Mouse (Mus musculus): ENCODE measurements around the gene Car15. TPM values are rescaled to one million over a fixed set of nuclear protein-coding genes. Genes with fewer than 3 reads are reported as not detected.

Car15 gene
- polyA plus RNA-seq, 1 experiment, result 23.5 TPM

- TF ChIP-seq CTCF (IDR thresholded peaks at IDR 0.05; ENCODE audit: control insufficient read depth, insufficient read depth, low read length), result no peak
- no peak for TF ChIP-seq POLR2A (IDR thresholded peaks at IDR 0.05; ENCODE audit: borderline replicate concordance, control insufficient read depth, low read depth, low read length)
- Histone ChIP-seq H3K4me3 (replicated peaks; ENCODE audit: control insufficient read depth, low read depth, low read length) (no peak overlapping the region), H3K27ac (ENCODE audit: control insufficient read depth, insufficient read depth, low read depth, low read length, poor library complexity) (no peak overlapping the region), H3K4me1 (ENCODE audit: control insufficient read depth, insufficient read depth, low read length) (no peaks in the 10 kb centered on the region)
Measured at GRCm38 (mm10) chr16:17796519-17796918, 41.6 kb downstream of the Car15 start.

GRCm38 (mm10) chr16:17795643-17796042 is 42.5 kb downstream of the Car15 start:
- no peaks in the 10 kb centered on the region for H3K4me1 ChIP-seq (ENCODE audit: control insufficient read depth, insufficient read depth, low read length)
- no peak overlapping the region for H3K27ac ChIP-seq (ENCODE audit: control insufficient read depth, insufficient read depth, low read depth, low read length, poor library complexity)
- H3K4me3 ChIP-seq (replicated peaks; ENCODE audit: control insufficient read depth, low read depth, low read length), result no peak overlapping the region
- TF ChIP-seq POLR2A (IDR thresholded peaks at IDR 0.05; ENCODE audit: borderline replicate concordance, control insufficient read depth, low read depth, low read length), result no peak
- no peak for TF ChIP-seq CTCF (IDR thresholded peaks at IDR 0.05; ENCODE audit: control insufficient read depth, insufficient read depth, low read length)
- WGBS, result 89% methylated on average over 5 of the region's 5 CpGs

DNA sequence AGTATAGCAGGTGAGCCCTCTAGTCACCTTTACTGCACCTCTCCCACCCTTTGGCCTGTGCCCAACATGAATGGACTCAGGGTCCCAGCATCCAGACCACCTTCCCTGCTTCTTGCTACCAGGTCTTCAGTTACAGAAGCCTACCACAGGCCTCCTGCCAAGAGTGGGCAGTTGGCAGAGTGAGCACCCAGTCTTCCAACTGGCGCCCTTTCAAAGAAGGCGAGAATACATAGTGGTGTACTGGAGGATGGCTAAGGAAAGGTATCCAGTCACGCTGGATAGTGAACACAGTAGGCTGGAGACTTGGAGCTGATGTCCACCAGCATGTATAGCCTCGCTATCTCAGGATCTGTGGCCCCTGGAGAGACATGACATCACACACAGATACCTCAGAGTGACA is 44.1 kb downstream of the Car15 start:
- no peak overlapping the region for H3K27ac ChIP-seq (ENCODE audit: control insufficient read depth, insufficient read depth, low read depth, low read length, poor library complexity)
- no peak for TF ChIP-seq CTCF (IDR thresholded peaks at IDR 0.05; ENCODE audit: control insufficient read depth, insufficient read depth, low read length)
- no peak for TF ChIP-seq POLR2A (IDR thresholded peaks at IDR 0.05; ENCODE audit: borderline replicate concordance, control insufficient read depth, low read depth, low read length)
- no peak overlapping the region for H3K4me3 ChIP-seq (replicated peaks; ENCODE audit: control insufficient read depth, low read depth, low read length)
- H3K4me1 ChIP-seq (ENCODE audit: control insufficient read depth, insufficient read depth, low read length), result no peaks in the 10 kb centered on the region
- WGBS, result 80% methylated on average over 4 of the region's 4 CpGs

DNA sequence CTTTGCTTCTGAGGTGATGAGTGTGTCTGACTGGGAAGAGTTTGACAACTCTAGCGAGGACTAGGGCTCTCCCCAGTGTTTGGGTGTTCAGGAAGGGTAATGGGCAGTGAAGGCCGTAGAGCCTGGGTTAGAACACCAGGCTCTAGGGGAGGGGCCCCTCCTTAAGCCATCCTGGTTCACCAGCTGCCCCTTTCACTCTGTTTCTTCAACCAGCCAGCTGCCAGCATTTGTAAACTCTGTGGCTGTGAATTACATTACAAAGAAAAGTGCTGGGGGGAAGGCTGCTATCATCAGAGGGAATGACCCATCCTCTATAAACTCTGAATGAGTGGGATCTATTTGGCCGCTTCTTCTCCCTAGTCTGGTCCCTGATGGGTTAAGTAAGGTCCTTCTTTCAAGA is 45.4 kb downstream of the Car15 start:
- 85% methylated on average over 3 of the region's 3 CpGs for WGBS
- no peaks in the 10 kb centered on the region for H3K4me1 ChIP-seq (ENCODE audit: control insufficient read depth, insufficient read depth, low read length)
- TF ChIP-seq CTCF (IDR thresholded peaks at IDR 0.05; ENCODE audit: control insufficient read depth, insufficient read depth, low read length) (no peak), POLR2A (IDR thresholded peaks at IDR 0.05; ENCODE audit: borderline replicate concordance, control insufficient read depth, low read depth, low read length) (no peak)

DNA sequence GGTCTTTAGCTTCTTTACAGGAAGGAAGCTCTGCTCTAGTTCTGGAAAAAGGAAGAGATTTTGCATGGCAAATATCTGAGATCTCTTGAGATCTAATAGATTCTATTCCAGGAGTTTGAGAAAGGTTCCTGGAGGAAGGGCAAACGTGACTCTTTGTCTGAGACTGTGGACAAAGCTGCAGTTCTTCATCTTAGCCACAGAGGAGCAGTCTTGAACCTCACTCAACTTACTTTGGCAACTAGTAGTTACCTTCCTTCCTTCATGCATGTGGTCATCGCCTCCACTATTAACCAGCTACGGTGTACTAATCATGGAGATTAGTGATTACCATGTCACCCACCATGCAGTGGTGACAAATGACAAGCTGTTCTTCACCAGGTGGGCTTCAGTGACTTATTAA is 52.8 kb downstream of the Car15 start:
- Histone ChIP-seq H3K4me3 (replicated peaks; ENCODE audit: control insufficient read depth, low read depth, low read length) (no peak overlapping the region), H3K4me1 (ENCODE audit: control insufficient read depth, insufficient read depth, low read length) (no peaks in the 10 kb centered on the region), H3K27ac (ENCODE audit: control insufficient read depth, insufficient read depth, low read depth, low read length, poor library complexity) (no peak overlapping the region)
- TF ChIP-seq CTCF (IDR thresholded peaks at IDR 0.05; ENCODE audit: control insufficient read depth, insufficient read depth, low read length) (no peak), POLR2A (IDR thresholded peaks at IDR 0.05; ENCODE audit: borderline replicate concordance, control insufficient read depth, low read depth, low read length) (no peak)
- 80% methylated on average over 3 of the region's 3 CpGs for WGBS

More for the DNA sequence above, 45.4 kb downstream of the Car15 start:
- Histone ChIP-seq H3K4me3 (replicated peaks; ENCODE audit: control insufficient read depth, low read depth, low read length) (no peak overlapping the region), H3K27ac (ENCODE audit: control insufficient read depth, insufficient read depth, low read depth, low read length, poor library complexity) (no peak overlapping the region)

Other genes starting within 250 kb of the Car15 start
- 17.1 and 24.9 TPM in 2 replicates for gene Smpd4, start 219.0 kb downstream of the Car15 start, polyA plus RNA-seq (2011; ENCODE audit: insufficient read depth, insufficient read length, low replicate concordance, missing spikeins)
- 2.4 and 9.9 TPM in 2 replicates for gene Ccdc74a, start 191.9 kb downstream of the Car15 start, polyA plus RNA-seq (2011; ENCODE audit: insufficient read depth, insufficient read length, low replicate concordance, missing spikeins)
- gene Med15, start 105.5 kb downstream of the Car15 start, polyA plus RNA-seq (2011; ENCODE audit: insufficient read depth, insufficient read length, low replicate concordance, missing spikeins), result 22.5 and 38.0 TPM in 2 replicates
- 5.7 and 7.8 TPM in 2 replicates for gene Klhl22, start 78.7 kb downstream of the Car15 start, polyA plus RNA-seq (2011; ENCODE audit: insufficient read depth, insufficient read length, low replicate concordance, missing spikeins)
- 2.5 and 5.7 TPM in 2 replicates for gene Scarf2, start 41.1 kb downstream of the Car15 start, polyA plus RNA-seq (2011; ENCODE audit: insufficient read depth, insufficient read length, low replicate concordance, missing spikeins)
- not detected in 2 replicates for gene B830017H08Rik, start 5.2 kb downstream of the Car15 start, polyA plus RNA-seq (2011; ENCODE audit: insufficient read depth, insufficient read length, low replicate concordance, missing spikeins)
- gene Gm20518, start 53.3 kb upstream of the Car15 start, polyA plus RNA-seq (2011; ENCODE audit: insufficient read depth, insufficient read length, low replicate concordance, missing spikeins), result 0.66 and 2.2 TPM in 2 replicates
- gene Tssk1, start 55.9 kb upstream of the Car15 start, polyA plus RNA-seq (2011; ENCODE audit: insufficient read depth, insufficient read length, low replicate concordance, missing spikeins), result not detected in 2 replicates
- gene Dgcr2, start 60.2 kb upstream of the Car15 start, polyA plus RNA-seq (2011; ENCODE audit: insufficient read depth, insufficient read length, low replicate concordance, missing spikeins), result 7.7 and 22.4 TPM in 2 replicates
- not detected in 2 replicates for gene Tssk2, start 60.3 kb upstream of the Car15 start, polyA plus RNA-seq (2011; ENCODE audit: insufficient read depth, insufficient read length, low replicate concordance, missing spikeins)
- 14.2 and 19.2 TPM in 2 replicates for gene Ess2, start 73.0 kb upstream of the Car15 start, polyA plus RNA-seq (2011; ENCODE audit: insufficient read depth, insufficient read length, low replicate concordance, missing spikeins)
- gene Gsc2, start 76.7 kb upstream of the Car15 start, polyA plus RNA-seq (2011; ENCODE audit: insufficient read depth, insufficient read length, low replicate concordance, missing spikeins), result not detected in 2 replicates
- gene Slc25a1, start 89.9 kb upstream of the Car15 start, polyA plus RNA-seq (2011; ENCODE audit: insufficient read depth, insufficient read length, low replicate concordance, missing spikeins), result 15.2 and 19.9 TPM in 2 replicates
- gene Vpreb2, start 142.1 kb upstream of the Car15 start, polyA plus RNA-seq (2011; ENCODE audit: insufficient read depth, insufficient read length, low replicate concordance, missing spikeins), result 3.1 TPM in 1 of 2 replicates, not detected in the other
- 39.7 and 71.5 TPM in 2 replicates for gene Dgcr6, start 214.5 kb upstream of the Car15 start, polyA plus RNA-seq (2011; ENCODE audit: insufficient read depth, insufficient read length, low replicate concordance, missing spikeins)

Data from bone marrow, adult 2 months (tissue).